Mouse (Mus musculus) forebrain, embryonic 15.5 days (tissue): Measurements from ENCODE around the gene C8g. TPM values are rescaled to one million over a fixed set of nuclear protein-coding genes. Genes with fewer than 3 reads are reported as not detected.

ENCODE experiments used
- ATAC-seq: fragments of 200-750 bp; cut with Nextera tagmentation; replicated peaks from 2 replicates; pipeline ENCODE4 v1.8.0; 2017; ENCODE audit warnings: mild to moderate bottlenecking, moderate TSS enrichment, moderate library complexity
- H3K27ac ChIP-seq: fragments of 300-500 bp; sonication (generic); replicated peaks from 2 replicates; pipeline ENCODE4 v1.5.1; 2015; ENCODE audit warnings: mild to moderate bottlenecking, inconsistent platforms
- H3K27me3 ChIP-seq: fragments of 300-500 bp; sonication (generic); 2 replicates; pipeline ENCODE4 v1.6.1; 2015; ENCODE audit warnings: inconsistent platforms
- H3K36me3 ChIP-seq: fragments of 300-500 bp; sonication (generic); 2 replicates; pipeline ENCODE4 v1.6.1; 2015; ENCODE audit warnings: mild to moderate bottlenecking, inconsistent platforms
- H3K4me1 ChIP-seq: fragments of 300-500 bp; sonication (generic); 2 replicates; pipeline ENCODE4 v1.6.1; 2015; ENCODE audit warnings: inconsistent platforms
- H3K4me2 ChIP-seq: fragments of 300-500 bp; sonication (generic); replicated peaks from 2 replicates; pipeline ENCODE4 v1.6.1; 2015; ENCODE audit warnings: mild to moderate bottlenecking, inconsistent platforms
- H3K4me3 ChIP-seq: fragments of 300-500 bp; sonication (generic); 2 replicates; pipeline ENCODE4 v1.5.1; 2015; ENCODE audit warnings: mild to moderate bottlenecking, inconsistent platforms
- H3K9ac ChIP-seq: fragments of 300-500 bp; sonication (generic); replicated peaks from 2 replicates; pipeline ENCODE4 v1.6.1; 2015; ENCODE audit warnings: mild to moderate bottlenecking, inconsistent platforms
- H3K9me3 ChIP-seq: fragments of 300-500 bp; sonication (generic); 2 replicates; pipeline ENCODE4 v1.6.1; 2016; ENCODE audit warnings: inconsistent platforms
- WGBS: fragments of 180-500 bp; shearing (Covaris S2); methylation state at CpG from one replicate; pipeline ENCODE4 v1.1.7; 2015; ENCODE audit warnings: mixed read lengths; 5-methylcytosine and 5-hydroxymethylcytosine counted together
- polyA plus RNA-seq: library from polyadenylated mRNA; unstranded; fragments of >200 nt; fragmentation: Nextera tagmentation; extraction: Ambion mirVana; gene quantifications from 2 replicates; pipeline ENCODE4 v1.2.1, GENCODE M21; 2015

The C8g gene
- polyA plus RNA-seq, result 3.4 and 4.7 TPM in 2 replicates

- Histone ChIP-seq H3K4me3 (peak within 1 kb of the TSS; percentile 82), H3K36me3 (peaks cover 34% of the 10 kb centered on the region), H3K4me1 (peaks cover 19% of the 10 kb centered on the region), H3K27me3 (no peaks in the 10 kb centered on the region), H3K27ac (peak within 1 kb of the TSS; percentile 59), H3K9ac (peak within 1 kb of the TSS; percentile 84), H3K9me3 (no peaks in the 10 kb centered on the region), H3K4me2 (peak within 1 kb of the TSS; percentile 97)
- WGBS, result 72% methylated on average over 20 of the region's 20 CpGs
- ATAC-seq, result no peak
Measured at GRCm38 (mm10) chr2:25501593-25502486, at the start of gene C8g. C8g (minus strand) TSS chr2:25501719.

- Histone ChIP-seq H3K4me2 (no peak overlapping the region), H3K27ac (no peak overlapping the region), H3K4me1 (peaks cover 9% of the 10 kb centered on the region), H3K27me3 (no peaks in the 10 kb centered on the region), H3K9ac (no peak overlapping the region), H3K4me3 (no peak overlapping the region), H3K9me3 (no peaks in the 10 kb centered on the region), H3K36me3 (no peaks in the 10 kb centered on the region)
- ATAC-seq, result no peak
- WGBS, result 34% methylated on average over 5 of the region's 5 CpGs
Measured at GRCm38 (mm10) chr2:25551186-25551585, 49.7 kb upstream of the C8g start.

GRCm38 (mm10) chr2:25549021-25549991 is 47.8 kb upstream of the C8g start:
- 79% methylated on average over 9 of the region's 9 CpGs for WGBS
- Histone ChIP-seq H3K4me2 (no peak overlapping the region), H3K36me3 (no peaks in the 10 kb centered on the region), H3K9me3 (no peaks in the 10 kb centered on the region), H3K27ac (no peak overlapping the region), H3K4me1 (peaks cover 15% of the 10 kb centered on the region), H3K27me3 (no peaks in the 10 kb centered on the region), H3K9ac (no peak overlapping the region), H3K4me3 (no peak overlapping the region)
- ATAC-seq, result no peak

- Histone ChIP-seq H3K4me3 (peak within 1 kb of the TSS; percentile 59), H3K9me3 (no peaks in the 10 kb centered on the region), H3K4me2 (peak within 1 kb of the TSS; percentile 57), H3K9ac (peak within 1 kb of the TSS; percentile 57), H3K4me1 (peaks cover 15% of the 10 kb centered on the region), H3K27ac (peak within 1 kb of the TSS; percentile 49; the same call in 1 of the 2 replicates), H3K36me3 (no peaks in the 10 kb centered on the region), H3K27me3 (no peaks in the 10 kb centered on the region)
- 3% methylated on average over 48 of the region's 48 CpGs for whole genome bisulfite sequencing
- peak; percentile 100 for ATAC-seq
Measured at GRCm38 (mm10) chr2:25546811-25547491, 45.4 kb upstream of the C8g start, which contains the start of gene Traf2. Traf2 (minus strand) TSS chr2:25546940.

- Histone ChIP-seq H3K27ac (peak overlapping the region; percentile 49; the same call in 1 of the 2 replicates), H3K4me1 (peaks cover 15% of the 10 kb centered on the region), H3K4me2 (peak overlapping the region; percentile 57), H3K27me3 (no peaks in the 10 kb centered on the region), H3K4me3 (peak overlapping the region; percentile 59), H3K9me3 (no peaks in the 10 kb centered on the region), H3K9ac (peak overlapping the region; percentile 57), H3K36me3 (no peaks in the 10 kb centered on the region)
- peak; percentile 47 for ATAC-seq
- WGBS, result 8% methylated on average over 41 of the region's 43 CpGs
Measured at GRCm38 (mm10) chr2:25545996-25546810, 44.7 kb upstream of the C8g start.

- WGBS, result 88% methylated on average over 10 of the region's 10 CpGs
- ATAC-seq, result no peak
- Histone ChIP-seq H3K4me1 (peaks cover 8% of the 10 kb centered on the region), H3K9me3 (no peaks in the 10 kb centered on the region), H3K27ac (no peak overlapping the region), H3K4me3 (no peak overlapping the region), H3K4me2 (no peak overlapping the region), H3K27me3 (no peaks in the 10 kb centered on the region), H3K36me3 (peaks cover 7% of the 10 kb centered on the region; the same call in 1 of the 2 replicates), H3K9ac (no peak overlapping the region)
Measured at GRCm38 (mm10) chr2:25541644-25542367, 40.3 kb upstream of the C8g start.

- no peak overlapping the region for H3K4me3 ChIP-seq
- 95% methylated on average over 4 of the region's 4 CpGs for WGBS
- no peak for ATAC-seq
- H3K9ac ChIP-seq, result no peak overlapping the region
- no peaks in the 10 kb centered on the region for H3K27me3 ChIP-seq
- no peak overlapping the region for H3K27ac ChIP-seq
- no peaks in the 10 kb centered on the region for H3K9me3 ChIP-seq
- H3K36me3 ChIP-seq, result peaks cover 17% of the 10 kb centered on the region
- H3K4me1 ChIP-seq, result no peaks in the 10 kb centered on the region
- no peak overlapping the region for H3K4me2 ChIP-seq
Measured at GRCm38 (mm10) chr2:25540541-25540948, 39.0 kb upstream of the C8g start.

GRCm38 (mm10) chr2:25536531-25536930 is 35.0 kb upstream of the C8g start:
- no peak overlapping the region for H3K27ac ChIP-seq
- ATAC-seq, result no peak
- no peak overlapping the region for H3K4me3 ChIP-seq
- no peak overlapping the region for H3K4me2 ChIP-seq
- H3K27me3 ChIP-seq, result no peaks in the 10 kb centered on the region
- H3K4me1 ChIP-seq, result no peaks in the 10 kb centered on the region
- H3K36me3 ChIP-seq, result peaks cover 19% of the 10 kb centered on the region
- H3K9ac ChIP-seq, result no peak overlapping the region
- 94% methylated on average over 8 of the region's 8 CpGs for WGBS
- H3K9me3 ChIP-seq, result no peaks in the 10 kb centered on the region

GRCm38 (mm10) chr2:25534866-25535182 is 33.3 kb upstream of the C8g start:
- no peak overlapping the region for H3K9ac ChIP-seq
- WGBS, result 96% methylated on average over 2 of the region's 2 CpGs
- no peaks in the 10 kb centered on the region for H3K27me3 ChIP-seq
- no peak overlapping the region for H3K27ac ChIP-seq
- ATAC-seq, result no peak
- no peak overlapping the region for H3K4me3 ChIP-seq
- H3K36me3 ChIP-seq, result peaks cover 25% of the 10 kb centered on the region
- H3K4me2 ChIP-seq, result no peak overlapping the region
- no peaks in the 10 kb centered on the region for H3K9me3 ChIP-seq
- no peaks in the 10 kb centered on the region for H3K4me1 ChIP-seq

GRCm38 (mm10) chr2:25534178-25534865 is 32.8 kb upstream of the C8g start:
- H3K27me3 ChIP-seq, result no peaks in the 10 kb centered on the region
- no peak for ATAC-seq
- peaks cover 29% of the 10 kb centered on the region for H3K36me3 ChIP-seq
- no peaks in the 10 kb centered on the region for H3K9me3 ChIP-seq
- no peak overlapping the region for H3K4me3 ChIP-seq
- H3K4me1 ChIP-seq, result no peaks in the 10 kb centered on the region
- H3K9ac ChIP-seq, result no peak overlapping the region
- H3K4me2 ChIP-seq, result no peak overlapping the region
- 93% methylated on average over 3 of the region's 3 CpGs for WGBS
- H3K27ac ChIP-seq, result no peak overlapping the region
